Mouse (Mus musculus): ENCODE measurements around the gene Gpm6a.
"Not testable (repeated sequence)": the region's sequence is repeated elsewhere in the genome, so short reads cannot be mapped to it uniquely, and the experiment has no call there.

The Gpm6a gene

GRCm38 (mm10) chr8:55012228-55012627, 57.6 kb downstream of the Gpm6a start:
- in situ Hi-C loops (cut with MseI, MboI), result no loop called here

- in situ Hi-C loops (cut with MseI, MboI), result no loop called here
Observed at GRCm38 (mm10) chr8:55017071-55017470, 62.4 kb downstream of the Gpm6a start.

- in situ Hi-C loops (cut with MseI, MboI), result no loop called here
Observed at GRCm38 (mm10) chr8:55025851-55026660, 71.4 kb downstream of the Gpm6a start.

- in situ Hi-C loops (cut with MseI, MboI), result no loop called here
Observed at GRCm38 (mm10) chr8:55026661-55027000, 72.0 kb downstream of the Gpm6a start.

GRCm38 (mm10) chr8:55028371-55028770, 73.7 kb downstream of the Gpm6a start:
- in situ Hi-C loops (cut with MseI, MboI), result no loop called here

GRCm38 (mm10) chr8:55031099-55031498, 76.5 kb downstream of the Gpm6a start:
- in situ Hi-C loops (cut with MseI, MboI), result no loop called here

GRCm38 (mm10) chr8:55034309-55034708, 79.7 kb downstream of the Gpm6a start:
- in situ Hi-C loops (cut with MseI, MboI), result no loop called here

GRCm38 (mm10) chr8:55035416-55035815, 80.8 kb downstream of the Gpm6a start:
- in situ Hi-C loops (cut with MseI, MboI), result no loop called here

GRCm38 (mm10) chr8:55042955-55043354, 88.3 kb downstream of the Gpm6a start:
- in situ Hi-C loops (cut with MseI, MboI), result no loop called here

- in situ Hi-C loops (cut with MseI, MboI), result no loop called here
Observed at GRCm38 (mm10) chr8:55048396-55048795, 93.8 kb downstream of the Gpm6a start.

- in situ Hi-C loops (cut with MseI, MboI), result no loop called here
Observed at GRCm38 (mm10) chr8:55049979-55050378, 95.3 kb downstream of the Gpm6a start.

GRCm38 (mm10) chr8:55068811-55069210, 114.2 kb downstream of the Gpm6a start:
- in situ Hi-C loops (cut with MseI, MboI), result not testable (repeated sequence)

- in situ Hi-C loops (cut with MseI, MboI), result no loop called here
Observed at GRCm38 (mm10) chr8:55073481-55073880, 118.8 kb downstream of the Gpm6a start.

GRCm38 (mm10) chr8:55102195-55102594, 147.6 kb downstream of the Gpm6a start:
- in situ Hi-C loops (cut with MseI, MboI), result no loop called here

- in situ Hi-C loops (cut with MseI, MboI), result no loop called here
Observed at GRCm38 (mm10) chr8:55103065-55103464, 148.4 kb downstream of the Gpm6a start.

GRCm38 (mm10) chr8:55103891-55104481, 149.3 kb downstream of the Gpm6a start:
- in situ Hi-C loops (cut with MseI, MboI), result no loop called here
